Mouse (Mus musculus) fat pad, adult 2 months (tissue): ENCODE results near the gene Hes1.

Source experiments
- DNase-seq: peaks from one replicate; pipeline ENCODE4 v3.0.0-alpha.2; 2011; ENCODE audit warnings: low read depth, low spot score; ENCODE audit errors: extremely low read depth

Hes1 gene

DNA sequence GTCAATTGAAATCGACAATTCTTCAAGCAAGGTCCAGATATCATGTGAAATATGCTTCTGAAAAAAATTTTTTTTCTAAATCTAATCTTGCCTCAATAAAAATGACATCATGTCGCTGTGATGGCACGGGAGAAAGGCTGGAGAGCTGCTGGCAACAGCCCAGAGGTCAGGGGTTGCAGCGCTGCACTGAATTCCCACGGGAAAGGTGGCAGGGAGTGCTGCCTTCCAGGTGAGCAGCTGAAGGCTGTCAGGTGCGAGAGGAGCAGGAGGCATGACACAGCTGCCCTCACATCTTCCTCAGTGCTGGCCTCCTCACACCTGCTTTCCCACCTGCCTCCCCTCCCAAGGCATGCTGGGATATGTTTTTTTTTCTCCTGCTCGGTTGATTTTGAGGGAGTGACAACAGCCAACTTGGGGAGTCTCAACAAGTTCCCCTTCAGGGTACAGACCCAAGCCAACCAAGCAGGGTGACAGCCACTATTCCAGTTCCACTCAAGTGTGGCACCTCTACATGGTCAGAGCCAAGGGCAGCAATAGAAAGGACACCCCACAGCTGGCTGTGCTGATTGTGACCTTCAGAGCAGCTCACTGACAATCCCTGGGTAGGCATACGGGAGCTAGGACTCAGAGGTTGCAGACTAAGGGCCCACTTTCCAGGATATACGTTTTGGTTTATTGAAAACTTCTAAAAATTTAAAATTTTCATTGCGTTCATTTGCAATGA, 13.3 kb upstream of the Hes1 start:
- DNase-seq: no peak

DNA sequence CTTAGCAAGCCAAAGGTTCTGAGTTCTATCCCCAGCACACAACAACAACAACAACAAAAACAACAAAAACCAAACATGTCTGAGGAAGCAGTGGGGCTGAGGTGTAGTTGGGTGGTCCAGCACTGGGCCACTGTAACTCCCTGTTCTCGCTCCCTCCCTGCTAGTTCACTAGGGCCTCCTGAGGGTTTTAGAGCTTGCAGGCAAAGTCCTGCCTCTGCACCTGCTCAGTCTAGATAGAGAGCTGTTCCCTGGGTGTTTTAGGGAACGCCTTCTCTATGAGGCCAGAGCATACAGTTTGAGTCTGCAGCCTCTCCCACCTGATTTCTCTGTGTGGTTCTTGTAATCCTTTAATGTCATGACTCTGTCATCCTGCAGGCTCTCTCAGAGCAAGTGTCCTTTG, 11.9 kb upstream of the Hes1 start:
- DNase-seq: no peak

DNA sequence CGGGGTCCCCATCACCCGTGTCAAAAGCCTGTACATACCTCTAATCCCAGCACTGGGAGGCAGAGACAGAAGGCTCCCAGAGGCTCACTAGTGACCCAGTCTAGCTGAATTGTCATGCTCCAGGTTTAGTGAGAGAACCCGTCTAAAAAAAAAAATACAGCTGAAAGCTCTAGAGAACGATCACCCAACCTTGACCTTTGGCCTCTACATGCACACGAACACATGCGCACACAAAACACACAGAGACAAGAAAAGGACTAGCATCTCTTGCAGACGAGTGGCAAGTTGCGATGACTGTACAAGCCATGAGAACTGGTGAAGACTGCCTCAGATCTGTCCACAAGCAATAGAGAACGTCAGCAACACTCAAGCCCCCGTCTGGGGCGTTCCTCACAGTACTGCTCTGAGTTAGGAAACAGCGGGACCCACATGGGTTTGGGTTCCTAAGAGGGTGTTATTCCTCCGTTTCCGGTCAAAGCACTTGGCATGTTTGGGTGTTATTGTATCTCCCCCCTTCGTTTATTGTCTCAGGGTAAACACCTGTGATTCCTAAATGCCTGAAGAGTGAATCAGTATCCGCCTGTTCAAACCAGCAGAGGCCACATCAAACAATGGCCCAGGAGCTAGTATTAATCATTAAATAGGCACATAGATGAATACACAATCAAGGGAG, 11.2 kb upstream of the Hes1 start:
- no peak for DNase-seq

DNA sequence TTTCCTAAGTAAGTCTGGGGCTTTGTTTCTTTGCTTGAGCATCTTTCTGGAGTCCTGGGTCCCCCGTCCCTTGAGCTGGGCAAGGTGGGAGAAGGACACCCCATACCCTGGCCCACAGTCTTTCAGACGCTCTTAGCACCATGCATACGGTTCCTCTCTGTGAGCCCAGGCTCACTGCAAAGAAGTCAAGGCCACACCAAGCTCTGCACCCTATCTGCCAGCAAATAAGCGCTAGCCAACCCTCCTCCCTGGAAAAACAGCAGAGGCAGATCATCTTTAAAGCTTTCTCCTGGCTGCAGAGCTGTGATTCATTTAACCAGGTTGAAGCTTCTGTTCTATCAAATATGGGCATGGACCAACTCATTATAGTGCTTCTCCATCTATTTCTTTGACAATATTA, 9.6 kb upstream of the Hes1 start:
- DNase-seq: no peak

DNA sequence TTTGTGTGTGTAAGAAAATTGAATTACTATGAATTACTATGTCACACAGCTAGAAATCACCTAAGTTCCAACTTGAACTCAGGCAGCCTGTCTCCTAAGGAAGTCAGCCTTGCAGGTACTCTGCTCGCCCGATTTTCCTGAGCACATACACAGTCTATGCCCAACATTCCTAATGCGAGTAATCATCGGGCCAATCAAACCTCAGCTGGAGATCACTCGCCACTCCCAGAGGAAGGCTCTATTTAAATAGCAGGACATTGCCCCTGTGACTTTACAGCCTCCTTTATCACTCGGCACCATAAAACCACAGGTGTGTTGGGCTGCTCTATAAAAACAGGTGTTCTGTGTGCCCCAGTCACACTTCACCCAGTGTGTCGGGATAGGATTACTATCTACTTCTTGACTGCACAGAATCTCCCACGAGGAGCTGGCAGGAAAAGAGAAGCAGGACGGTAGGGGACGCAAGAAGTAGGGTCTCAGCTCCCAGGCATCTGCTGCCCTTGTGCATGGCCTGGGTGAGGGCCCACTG, 8.8 kb upstream of the Hes1 start:
- no peak for DNase-seq

- DNase-seq: no peak
Measured at GRCm38 (mm10) chr16:30055927-30056326, 8.3 kb upstream of the Hes1 start.

DNA sequence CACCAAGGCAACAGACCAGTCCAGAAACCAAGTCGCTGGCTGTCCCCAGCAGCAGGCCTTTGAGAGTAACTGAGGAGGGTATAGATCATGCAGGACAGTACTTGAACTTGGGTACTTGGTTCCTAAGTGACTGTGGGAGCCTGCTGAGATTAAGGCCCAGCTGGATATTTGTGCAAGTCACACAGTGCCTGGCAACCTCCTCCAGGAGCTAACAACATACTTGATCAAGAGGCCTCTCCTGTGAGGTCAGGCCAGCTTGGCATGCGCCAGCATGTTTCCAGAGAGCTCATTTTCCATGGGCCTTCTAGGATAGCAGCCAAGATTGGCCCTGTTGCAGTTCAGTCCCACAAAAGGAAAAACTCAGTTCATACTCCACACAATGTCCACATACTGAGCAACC, 7.3 kb upstream of the Hes1 start:
- DNase-seq: peak; percentile 74

DNA sequence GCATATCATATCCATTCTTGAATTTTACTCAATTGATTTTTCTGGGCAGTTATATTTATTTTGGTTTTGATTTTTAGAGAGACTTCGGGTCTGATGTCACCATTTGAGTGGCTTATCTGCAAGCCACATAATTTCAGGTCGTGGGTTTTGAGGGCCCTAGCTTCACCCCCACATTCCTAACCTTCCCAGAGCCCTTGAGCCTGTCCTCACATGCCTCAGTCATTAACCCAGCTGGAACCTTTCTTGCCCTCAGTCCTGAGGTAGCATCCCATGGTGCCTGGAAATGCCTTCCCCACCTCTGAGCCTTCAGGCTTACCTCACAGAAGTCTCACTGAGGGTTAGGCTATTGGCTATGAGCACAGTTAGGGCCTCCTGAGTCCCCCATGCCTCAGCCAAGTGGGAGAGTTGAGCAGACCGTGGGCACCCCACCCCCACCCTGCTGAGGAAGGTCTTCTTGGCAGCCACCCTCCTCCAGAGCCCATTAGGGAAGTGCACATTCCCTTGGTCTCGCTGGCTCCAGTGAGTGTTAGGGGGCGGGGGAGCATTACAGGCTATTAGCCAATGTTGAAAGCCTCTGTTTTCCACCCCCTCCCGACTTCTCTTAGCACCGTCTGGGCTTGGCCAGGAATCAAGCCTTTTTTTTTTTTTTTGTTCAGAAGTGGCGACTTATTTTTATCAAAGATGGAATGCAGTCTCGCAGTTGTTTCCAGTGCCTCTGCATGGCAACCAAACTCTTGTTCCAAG, 5.0 kb upstream of the Hes1 start:
- no peak for DNase-seq

GRCm38 (mm10) chr16:30060412-30060811, 3.8 kb upstream of the Hes1 start:
- DNase-seq: no peak

GRCm38 (mm10) chr16:30062242-30063030, 1.7 kb upstream of the Hes1 start:
- DNase-seq: no peak

- no peak for DNase-seq
Measured at GRCm38 (mm10) chr16:30063121-30063881, 883 bp upstream of the Hes1 start.

DNA sequence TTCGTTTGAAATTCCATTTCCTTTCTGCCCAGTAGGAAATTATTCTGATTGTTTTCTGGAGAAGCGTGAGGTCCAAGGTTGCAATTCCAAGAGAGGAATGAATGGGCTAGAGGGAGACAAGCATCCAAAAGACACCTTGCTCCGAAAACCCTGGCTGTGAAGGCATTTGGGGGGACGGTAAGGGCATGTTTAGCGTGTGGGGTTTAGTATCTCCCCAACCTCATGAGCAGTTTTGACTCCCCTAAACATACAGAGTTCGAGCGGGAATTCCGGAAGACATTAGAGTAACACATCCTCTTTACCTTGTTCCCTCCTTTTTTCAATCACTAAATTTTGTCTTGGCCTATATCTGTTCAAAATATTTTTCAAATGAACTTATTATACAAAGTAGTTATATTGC, 429 bp downstream of the Hes1 start:
- DNase-seq: no peak

GRCm38 (mm10) chr16:30065077-30065476, 893 bp downstream of the Hes1 start:
- peak; percentile 56 for DNase-seq

- DNase-seq: no peak
Measured at GRCm38 (mm10) chr16:30065537-30066183, 1.5 kb downstream of the Hes1 start.

GRCm38 (mm10) chr16:30066184-30066851, 2.1 kb downstream of the Hes1 start:
- no peak for DNase-seq

- no peak for DNase-seq
Measured at GRCm38 (mm10) chr16:30066852-30067301, 2.7 kb downstream of the Hes1 start.

DNA sequence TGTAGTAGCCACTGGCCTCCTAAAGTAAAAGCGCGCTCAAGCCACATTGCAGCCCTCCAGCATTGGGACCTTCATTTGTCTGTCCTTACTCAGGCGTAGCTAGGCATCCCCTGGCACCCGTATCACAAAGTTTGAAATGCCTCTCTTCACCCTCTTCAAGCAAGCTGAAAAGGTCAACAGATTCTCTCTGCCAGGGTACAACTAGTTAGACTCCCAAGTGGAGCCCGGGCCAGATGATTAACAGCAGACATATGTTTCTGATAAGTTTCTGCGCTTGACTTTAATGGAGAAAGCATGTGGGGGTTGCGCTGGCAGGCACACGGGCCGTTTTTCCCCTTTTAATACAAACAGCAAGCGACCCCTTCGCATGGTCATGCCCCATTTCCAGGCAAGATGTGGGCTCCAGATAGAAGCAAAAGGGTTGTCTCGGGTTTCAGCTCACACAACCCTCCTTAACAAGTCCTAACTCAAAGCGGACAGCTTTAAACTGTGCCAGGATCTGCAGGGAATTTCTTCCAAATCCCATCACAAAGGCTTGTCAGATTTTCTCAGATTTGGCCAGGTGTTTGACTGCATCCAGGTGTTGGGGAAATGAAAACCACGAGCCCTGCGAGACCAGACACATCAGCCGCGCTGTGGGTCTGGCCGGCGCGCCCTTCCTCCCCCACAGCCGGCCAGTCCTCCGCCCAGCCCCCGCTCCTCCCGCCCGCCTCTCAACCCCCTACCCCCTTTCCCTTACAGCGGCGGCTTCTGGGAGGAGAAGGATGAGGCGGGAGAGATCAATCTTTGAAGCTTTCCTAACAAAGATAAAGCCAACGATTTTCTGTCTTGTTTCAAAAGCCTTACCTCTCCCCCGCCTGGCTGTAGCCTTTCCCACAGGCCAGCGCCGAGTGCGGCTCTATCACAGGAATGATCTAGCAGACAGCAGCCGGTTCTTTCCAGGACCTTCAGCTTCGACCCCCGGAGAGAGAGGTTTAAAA, 4.1 kb downstream of the Hes1 start:
- no peak for DNase-seq

DNA sequence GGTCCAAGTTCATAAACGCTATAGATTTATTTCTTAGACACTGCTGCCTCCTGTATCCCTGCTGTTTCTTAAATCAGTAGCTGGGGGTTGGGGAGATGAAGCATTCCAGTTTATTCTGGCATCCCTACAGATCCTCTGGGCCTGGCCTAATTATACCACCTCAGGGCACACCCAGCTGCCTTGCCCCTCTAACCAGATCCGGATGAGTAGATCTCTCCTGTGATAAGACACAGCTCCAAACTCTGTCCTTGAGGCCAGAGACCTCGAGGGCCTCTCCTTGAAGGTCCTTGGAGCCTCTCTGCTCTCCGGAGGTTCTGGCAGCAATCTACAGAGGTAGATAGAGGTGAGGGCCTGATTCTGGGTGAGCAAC, 5.4 kb downstream of the Hes1 start:
- DNase-seq: no peak
